Mouse (Mus musculus) lung, postnatal 4 days (tissue): ENCODE measurements around the gene Crot.
"Not testable (repeated sequence)": the region's sequence is repeated elsewhere in the genome, so short reads cannot be mapped to it uniquely, and the experiment has no call there.

Experiments
- DNase-seq, 2 experiments: peaks; one replicate each; pipeline ENCODE4 v3.0.0; 2021

The Crot gene

DNA sequence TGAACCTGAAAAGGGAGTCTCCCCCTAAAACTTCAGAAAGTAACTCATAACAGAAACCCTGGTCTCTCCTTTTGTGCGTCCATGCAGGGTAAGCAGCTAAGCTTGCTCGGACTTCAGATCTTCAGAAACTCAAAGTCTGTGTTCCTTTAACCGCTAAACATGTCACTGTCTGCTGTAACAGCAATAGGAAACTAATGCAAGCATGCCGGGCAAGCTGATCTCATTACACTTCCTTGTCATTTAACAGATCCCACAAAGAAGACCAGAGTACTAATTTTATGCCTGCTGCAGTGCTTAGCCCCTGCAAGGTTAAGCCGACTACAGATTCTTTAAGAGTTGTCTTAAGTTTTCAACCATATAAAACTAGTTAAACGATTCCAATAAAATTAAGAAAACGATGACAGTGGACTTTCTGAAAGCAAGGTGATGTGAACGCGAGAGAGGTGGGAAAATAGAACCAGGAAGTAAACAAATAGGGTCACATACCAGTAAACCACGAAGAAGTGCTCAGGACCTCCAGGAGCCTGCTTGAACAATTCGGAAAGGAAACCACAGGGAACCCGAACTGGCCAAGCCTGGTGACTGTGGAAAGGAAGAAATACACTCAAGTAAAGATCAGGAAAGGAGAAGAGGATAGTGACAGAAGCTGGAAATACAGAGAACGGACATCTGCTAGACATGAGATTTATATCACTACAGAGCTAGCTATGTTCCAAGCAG, 998 bp downstream of the Crot start:
- no peak for DNase-seq

GRCm38 (mm10) chr5:8991626-8992025, 5.5 kb downstream of the Crot start:
- DNase-seq = no peak

GRCm38 (mm10) chr5:8990526-8990925, 6.6 kb downstream of the Crot start:
- DNase-seq = no peak

DNA sequence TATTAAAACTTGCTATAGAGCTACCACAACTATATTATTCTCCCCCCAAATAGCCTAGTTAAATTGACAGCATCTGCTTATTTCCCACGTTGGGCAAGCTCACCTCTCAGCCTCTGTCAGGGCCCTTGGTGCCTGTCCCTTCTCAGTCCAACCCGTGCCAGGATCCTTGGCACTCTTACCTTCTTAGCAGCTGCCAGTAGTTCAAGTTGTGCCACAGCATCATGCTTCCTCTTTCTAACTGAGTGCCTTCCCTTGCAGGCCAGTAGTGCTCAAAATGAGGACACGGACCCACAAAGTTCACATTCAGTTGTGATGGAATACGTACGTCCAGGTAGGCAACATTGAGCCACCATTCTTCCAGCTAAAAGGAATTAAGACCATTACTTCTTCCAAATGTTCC, 9.2 kb downstream of the Crot start:
- DNase-seq = no peak

- no peak for DNase-seq
Observed at GRCm38 (mm10) chr5:8985470-8985869, 11.7 kb downstream of the Crot start.

- DNase-seq = no peak
Observed at GRCm38 (mm10) chr5:8974721-8975120, 22.4 kb downstream of the Crot start.

DNA sequence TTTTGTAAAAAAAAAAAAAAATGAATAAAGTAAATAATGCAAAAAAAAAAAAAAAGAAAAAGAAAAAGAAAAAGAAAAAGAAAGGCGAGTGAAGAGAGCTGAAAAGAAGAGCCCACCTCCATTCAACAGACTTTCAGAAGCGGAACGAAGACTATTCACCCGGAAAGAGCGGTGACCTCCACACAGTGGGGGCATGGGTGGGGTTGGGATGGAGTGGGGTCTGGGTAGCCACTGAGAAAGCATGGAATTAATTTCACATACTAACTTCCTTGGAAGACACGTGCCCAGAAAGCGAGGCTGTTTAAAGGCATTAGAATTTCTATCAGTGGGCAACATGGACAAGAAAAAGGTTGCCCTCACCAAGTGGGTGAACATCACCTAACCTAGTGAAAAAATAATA, 24.8 kb downstream of the Crot start:
- DNase-seq = no peak

GRCm38 (mm10) chr5:8970694-8971093, 26.4 kb downstream of the Crot start:
- DNase-seq = no peak

DNA sequence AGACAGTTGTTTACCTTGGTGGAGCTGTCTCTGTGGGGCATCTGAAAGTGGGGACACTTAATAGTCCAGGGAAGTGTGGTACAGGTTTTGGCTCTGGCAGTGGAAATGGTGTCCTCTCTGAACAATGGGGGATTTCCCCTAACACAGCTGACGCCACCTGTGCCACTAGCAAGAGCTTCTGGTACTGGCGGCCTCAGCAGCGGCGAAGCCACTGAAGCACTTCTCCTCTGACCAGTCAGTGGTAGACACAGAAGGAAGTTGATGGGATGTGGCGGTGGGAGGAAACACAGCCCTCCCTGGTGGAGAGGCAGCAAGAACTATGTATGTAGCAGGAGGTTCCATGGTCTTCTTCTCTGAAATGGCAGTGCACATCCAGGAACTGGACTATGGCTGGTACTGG, 32.6 kb downstream of the Crot start:
- DNase-seq = no peak

GRCm38 (mm10) chr5:8960534-8960933, 36.6 kb downstream of the Crot start:
- no peak for DNase-seq

DNA sequence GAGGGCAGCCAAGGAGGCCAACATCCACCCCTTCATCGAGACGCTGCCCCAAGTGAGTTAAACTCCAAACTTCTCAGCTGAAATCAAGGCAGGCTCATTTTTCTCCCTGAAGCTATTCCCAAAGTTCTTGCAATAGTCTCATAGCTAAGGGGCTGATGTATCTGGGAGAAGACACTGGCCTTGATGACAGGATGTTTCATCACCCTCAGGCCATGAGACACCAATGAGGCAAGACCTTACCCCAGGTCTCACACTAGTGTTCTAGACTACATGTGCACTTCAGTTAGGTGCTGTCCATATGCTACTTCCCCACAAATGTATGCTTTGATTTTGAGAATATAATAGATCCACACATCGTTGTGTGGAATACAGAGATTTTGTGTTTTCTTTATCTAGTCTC, 41.6 kb downstream of the Crot start:
- DNase-seq = no peak

DNA sequence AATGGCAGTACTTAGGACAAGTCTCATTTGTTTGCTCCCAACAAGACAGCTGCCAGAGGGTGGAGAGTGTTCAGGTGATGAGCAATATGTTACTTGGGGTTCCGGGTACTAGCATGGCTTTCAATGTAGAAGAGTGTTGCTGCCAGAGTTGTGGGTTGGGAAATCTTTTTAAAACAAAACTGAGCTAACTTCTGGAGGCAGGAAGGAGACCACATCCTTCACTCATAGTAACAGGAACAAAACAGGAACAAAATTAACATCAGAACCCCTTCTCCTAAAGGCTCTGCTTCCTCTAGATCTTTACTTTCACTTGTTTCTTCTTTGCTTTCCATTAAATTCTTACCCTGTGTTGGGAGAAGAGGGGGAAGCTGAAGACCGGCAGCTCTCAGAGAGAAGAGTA, 43.5 kb downstream of the Crot start:
- no peak for DNase-seq

- no peak for DNase-seq
Observed at GRCm38 (mm10) chr5:8947423-8948110, 49.6 kb downstream of the Crot start.

GRCm38 (mm10) chr5:8943836-8944235, 53.3 kb downstream of the Crot start:
- DNase-seq = no peak

DNA sequence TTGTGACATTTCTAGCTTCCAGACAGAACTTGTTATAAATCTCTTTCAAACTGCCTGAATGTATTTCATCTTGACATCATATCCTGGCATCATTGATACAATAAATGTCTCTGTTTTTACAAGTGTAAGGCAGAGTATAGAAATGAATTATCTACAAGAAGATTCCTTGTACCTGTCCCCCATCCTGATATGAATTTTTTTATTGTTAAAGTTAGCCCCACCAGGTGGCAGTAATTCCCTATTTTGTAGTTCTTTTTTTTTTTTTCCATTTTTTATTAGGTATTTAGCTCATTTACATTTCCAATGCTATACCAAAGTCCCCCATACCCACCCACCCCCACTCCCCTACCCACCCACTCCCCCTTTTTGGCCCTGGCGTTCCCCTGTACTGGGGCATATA, 55.9 kb downstream of the Crot start:
- DNase-seq = not testable (repeated sequence)

DNA sequence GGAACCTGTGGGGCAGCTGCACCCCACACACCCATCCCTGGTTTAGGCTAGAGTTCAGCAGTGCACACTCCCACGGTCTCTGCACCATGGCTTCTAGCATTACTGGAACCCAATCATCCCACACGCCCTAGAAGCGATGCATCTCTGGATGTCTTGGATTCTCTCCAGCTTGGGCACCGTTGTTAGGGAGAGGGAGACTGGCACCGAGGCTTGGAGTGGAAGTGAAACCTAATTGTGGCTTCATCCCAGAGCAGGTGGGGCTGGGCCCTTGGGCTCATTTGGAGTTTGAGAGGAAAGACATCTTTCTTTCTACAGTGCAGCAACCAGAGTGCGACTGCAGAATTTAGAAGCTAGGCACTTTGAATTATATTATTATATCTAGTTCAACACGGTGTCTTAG, 59.2 kb downstream of the Crot start:
- no peak for DNase-seq

DNA sequence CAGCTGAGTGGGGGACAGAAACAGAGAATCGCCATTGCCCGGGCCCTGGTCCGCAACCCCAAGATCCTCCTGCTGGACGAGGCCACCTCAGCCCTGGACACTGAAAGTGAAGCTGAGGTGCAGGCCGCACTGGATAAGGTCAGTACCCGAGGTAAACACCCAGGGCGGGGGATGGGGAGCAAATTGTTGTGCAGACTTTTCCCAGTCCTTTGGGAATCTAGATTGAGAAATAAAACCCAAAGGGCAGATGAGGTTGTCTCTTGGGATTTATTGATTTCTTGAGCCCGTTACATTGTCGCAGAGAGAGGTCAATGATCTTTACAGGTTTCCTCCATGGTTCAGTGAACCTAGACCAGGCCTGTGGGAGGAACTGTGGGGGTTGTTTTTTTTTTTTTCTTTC, 68.7 kb downstream of the Crot start:
- DNase-seq = no peak

GRCm38 (mm10) chr5:8917069-8917468, 80.1 kb downstream of the Crot start:
- no peak for DNase-seq

GRCm38 (mm10) chr5:8916400-8916799, 80.7 kb downstream of the Crot start:
- no peak for DNase-seq
